Mouse (Mus musculus) forebrain, embryonic 12.5 days (tissue): ENCODE measurements around the gene 4930524B15Rik. TPM values are rescaled to one million over a fixed set of nuclear protein-coding genes. Genes with fewer than 3 reads are reported as not detected.
A peak's percentile ranks its signal among the peaks of the same experiment; 100 is the strongest.

Experiments used
- ATAC-seq: fragments of 200-750 bp; cut with Nextera tagmentation; 2 replicates; pipeline ENCODE4 v1.8.0; 2017; ENCODE audit warnings: moderate TSS enrichment; ENCODE audit not compliant: low FRiP score
- H3K27ac ChIP-seq: fragments of 300-500 bp; sonication (generic); 2 replicates; pipeline ENCODE4 v1.5.1; 2016; ENCODE audit warnings: mild to moderate bottlenecking
- H3K27me3 ChIP-seq: fragments of 300-500 bp; sonication (generic); 2 replicates; pipeline ENCODE4 v1.6.1; 2016; ENCODE audit warnings: mild to moderate bottlenecking
- H3K36me3 ChIP-seq: fragments of 300-500 bp; sonication (generic); replicated peaks from 2 replicates; pipeline ENCODE4 v1.6.1; 2016; ENCODE audit warnings: mild to moderate bottlenecking
- H3K4me1 ChIP-seq: fragments of 300-500 bp; sonication (generic); 2 replicates; pipeline ENCODE4 v1.6.1; 2016
- H3K4me2 ChIP-seq: fragments of 300-500 bp; sonication (generic); 2 replicates; pipeline ENCODE4 v1.6.1; 2016; ENCODE audit warnings: mild to moderate bottlenecking, moderate library complexity
- H3K4me3 ChIP-seq: fragments of 300-500 bp; sonication (generic); replicated peaks from 2 replicates; pipeline ENCODE4 v1.5.1; 2016; ENCODE audit warnings: mild to moderate bottlenecking
- H3K9ac ChIP-seq: fragments of 300-500 bp; sonication (generic); 2 replicates; pipeline ENCODE4 v1.6.1; 2016; ENCODE audit warnings: mild to moderate bottlenecking
- H3K9me3 ChIP-seq: fragments of 300-500 bp; sonication (generic); 2 replicates; pipeline ENCODE4 v1.6.1; 2016
- WGBS: fragments of 180-500 bp; shearing (Covaris S2); methylation state at CpG from one replicate; pipeline ENCODE4 v1.1.7; 2016; 5-methylcytosine and 5-hydroxymethylcytosine counted together
- polyA plus RNA-seq: library from polyadenylated mRNA; unstranded; fragments of >200 nt; fragmentation: Nextera tagmentation; extraction: Ambion mirVana; gene quantifications from 2 replicates; pipeline ENCODE4 v1.2.1, GENCODE M21; 2016

Gene 4930524B15Rik
- polyA plus RNA-seq, 1 experiment from 2014 or later, result 0.15 TPM

GRCm38 (mm10) chr11:32020031-32020965 lies 54.9 kb downstream of the 4930524B15Rik start:
- peak overlapping the region; percentile 42; the same call in 1 of the 2 replicates for H3K9ac ChIP-seq
- H3K36me3 ChIP-seq, result peaks cover 14% of the 10 kb centered on the region
- H3K4me3 ChIP-seq, result no peak overlapping the region
- peak; percentile 77 for ATAC-seq
- no peaks in the 10 kb centered on the region for H3K9me3 ChIP-seq
- H3K4me1 ChIP-seq, result peaks cover 61% of the 10 kb centered on the region
- H3K4me2 ChIP-seq, result peak overlapping the region; percentile 31
- no peaks in the 10 kb centered on the region for H3K27me3 ChIP-seq
- peak overlapping the region; percentile 93 for H3K27ac ChIP-seq
- 19% methylated on average over 8 of the region's 8 CpGs for WGBS

GRCm38 (mm10) chr11:32026634-32027033 lies 61.2 kb downstream of the 4930524B15Rik start:
- ATAC-seq, result no peak
- Histone ChIP-seq H3K4me3 (no peak overlapping the region), H3K9me3 (no peaks in the 10 kb centered on the region), H3K36me3 (peaks cover 17% of the 10 kb centered on the region), H3K4me1 (peaks cover 57% of the 10 kb centered on the region), H3K4me2 (no peak overlapping the region), H3K9ac (no peak overlapping the region), H3K27me3 (no peaks in the 10 kb centered on the region), H3K27ac (peak overlapping the region; percentile 88)
- 74% methylated on average over 5 of the region's 5 CpGs for WGBS

- peak overlapping the region; percentile 88 for H3K27ac ChIP-seq
- peak; percentile 96 for ATAC-seq
- no peak overlapping the region for H3K9ac ChIP-seq
- H3K36me3 ChIP-seq, result peaks cover 12% of the 10 kb centered on the region
- H3K27me3 ChIP-seq, result no peaks in the 10 kb centered on the region
- WGBS, result 41% methylated on average over 7 of the region's 7 CpGs
- H3K4me3 ChIP-seq, result no peak overlapping the region
- H3K4me2 ChIP-seq, result peak overlapping the region; percentile 21
- H3K4me1 ChIP-seq, result peaks cover 60% of the 10 kb centered on the region
- H3K9me3 ChIP-seq, result no peaks in the 10 kb centered on the region
Measured at GRCm38 (mm10) chr11:32027474-32028342, 62.3 kb downstream of the 4930524B15Rik start.

GRCm38 (mm10) chr11:32028605-32029004 lies 63.2 kb downstream of the 4930524B15Rik start:
- Histone ChIP-seq H3K27me3 (no peaks in the 10 kb centered on the region), H3K4me3 (no peak overlapping the region), H3K4me2 (no peak overlapping the region), H3K27ac (peak overlapping the region; percentile 46; the same call in 1 of the 2 replicates), H3K9me3 (no peaks in the 10 kb centered on the region), H3K9ac (no peak overlapping the region), H3K4me1 (peaks cover 66% of the 10 kb centered on the region), H3K36me3 (peaks cover 8% of the 10 kb centered on the region; the same call in 1 of the 2 replicates)
- WGBS, result 83% methylated on average over 3 of the region's 3 CpGs
- no peak for ATAC-seq

Other genes starting within 250 kb of the 4930524B15Rik start
- gene Cpeb4, start 93.4 kb upstream of the 4930524B15Rik start, polyA plus RNA-seq, result 11.7 and 14.0 TPM in 2 replicates
- 185 and 202 TPM in 2 replicates for gene Nsg2, start 34.9 kb downstream of the 4930524B15Rik start, polyA plus RNA-seq
- gene Il9r, start 234.7 kb downstream of the 4930524B15Rik start, polyA plus RNA-seq, result not detected in 2 replicates
- gene Snrnp25, start 239.8 kb downstream of the 4930524B15Rik start, polyA plus RNA-seq, result 61.4 and 62.7 TPM in 2 replicates